Mouse (Mus musculus): ENCODE measurements around the gene Polr3a. TPM values are rescaled to one million over a fixed set of nuclear protein-coding genes. Genes with fewer than 3 reads are reported as not detected.

Gene Polr3a
- 12.6 and 13.8 TPM in 2 replicates for polyA plus RNA-seq (2015; fragmentation: Nextera tagmentation; extraction: Ambion mirVana)

GRCm38 (mm10) chr14:24486773-24487227 lies at the start of gene Polr3a, which contains the start of gene Rps24:
Gene Polr3a, minus strand, starts transcription at chr14:24487058.
Gene Rps24, plus strand, starts transcription at chr14:24487125.
- WGBS, result under 1% methylated on average over 30 of the region's 30 CpGs
- Histone ChIP-seq H3K27me3 (replicated peaks) (no peaks in the 10 kb centered on the region), H3K4me3 (peak within 1 kb of the TSS; percentile 93), H3K36me3 (peaks cover 26% of the 10 kb centered on the region), H3K4me2 (peak within 1 kb of the TSS; percentile 84), H3K27ac (replicated peaks) (peak within 1 kb of the TSS; percentile 45; the same call in 1 of the 2 replicates), H3K9me3 (no peaks in the 10 kb centered on the region), H3K4me1 (peaks cover 18% of the 10 kb centered on the region), H3K9ac (peak within 1 kb of the TSS; percentile 94)
- 0 out of 2 replicates have a peak, but pooled peaks have one; percentile 35 for ATAC-seq (ENCODE audit: extremely low read depth, insufficient number of reproducible peaks, low FRiP score, low TSS enrichment)

- Histone ChIP-seq H3K9ac (no peak overlapping the region), H3K9me3 (no peaks in the 10 kb centered on the region; the same call in 1 of the 2 replicates), H3K4me2 (no peak overlapping the region), H3K4me3 (no peak overlapping the region), H3K4me1 (peaks cover 19% of the 10 kb centered on the region), H3K27me3 (replicated peaks) (no peaks in the 10 kb centered on the region), H3K27ac (replicated peaks) (no peak overlapping the region), H3K36me3 (no peaks in the 10 kb centered on the region)
- no peak for ATAC-seq (ENCODE audit: extremely low read depth, insufficient number of reproducible peaks, low FRiP score, low TSS enrichment)
- WGBS, result 82% methylated on average over 9 of the region's 9 CpGs
Observed at GRCm38 (mm10) chr14:24534865-24535545, 48.1 kb upstream of the Polr3a start.

GRCm38 (mm10) chr14:24530228-24530627 lies 43.4 kb upstream of the Polr3a start:
- H3K36me3 ChIP-seq, result no peaks in the 10 kb centered on the region
- H3K9ac ChIP-seq, result no peak overlapping the region
- ATAC-seq (ENCODE audit: extremely low read depth, insufficient number of reproducible peaks, low FRiP score, low TSS enrichment), result no peak
- WGBS, result 6% methylated on average over 6 of the region's 6 CpGs
- no peak overlapping the region for H3K27ac ChIP-seq (replicated peaks)
- no peaks in the 10 kb centered on the region for H3K27me3 ChIP-seq (replicated peaks)
- peaks cover 26% of the 10 kb centered on the region for H3K4me1 ChIP-seq
- peak overlapping the region; percentile 38 for H3K4me2 ChIP-seq
- H3K4me3 ChIP-seq, result no peak overlapping the region
- H3K9me3 ChIP-seq, result no peaks in the 10 kb centered on the region

GRCm38 (mm10) chr14:24526440-24526839 lies 39.6 kb upstream of the Polr3a start:
- Histone ChIP-seq H3K4me2 (no peak overlapping the region), H3K9ac (no peak overlapping the region), H3K27ac (replicated peaks) (no peak overlapping the region), H3K4me3 (no peak overlapping the region), H3K4me1 (peaks cover 21% of the 10 kb centered on the region), H3K36me3 (no peaks in the 10 kb centered on the region), H3K27me3 (replicated peaks) (no peaks in the 10 kb centered on the region), H3K9me3 (no peaks in the 10 kb centered on the region)
- ATAC-seq (ENCODE audit: extremely low read depth, insufficient number of reproducible peaks, low FRiP score, low TSS enrichment), result no peak
- 72% methylated on average over 10 of the region's 10 CpGs for WGBS

GRCm38 (mm10) chr14:24525677-24526415 lies 39.0 kb upstream of the Polr3a start:
- H3K36me3 ChIP-seq, result no peaks in the 10 kb centered on the region
- H3K4me3 ChIP-seq, result no peak overlapping the region
- H3K9me3 ChIP-seq, result no peaks in the 10 kb centered on the region
- ATAC-seq (ENCODE audit: extremely low read depth, insufficient number of reproducible peaks, low FRiP score, low TSS enrichment), result no peak
- WGBS, result 82% methylated on average over 10 of the region's 10 CpGs
- peaks cover 20% of the 10 kb centered on the region for H3K4me1 ChIP-seq
- H3K27ac ChIP-seq (replicated peaks), result no peak overlapping the region
- no peak overlapping the region for H3K4me2 ChIP-seq
- no peak overlapping the region for H3K9ac ChIP-seq
- no peaks in the 10 kb centered on the region for H3K27me3 ChIP-seq (replicated peaks)

GRCm38 (mm10) chr14:24525137-24525536 lies 38.3 kb upstream of the Polr3a start:
- H3K9ac ChIP-seq, result no peak overlapping the region
- no peak overlapping the region for H3K27ac ChIP-seq (replicated peaks)
- 63% methylated on average over 3 of the region's 3 CpGs for WGBS
- no peaks in the 10 kb centered on the region for H3K9me3 ChIP-seq
- no peak overlapping the region for H3K4me2 ChIP-seq
- ATAC-seq (ENCODE audit: extremely low read depth, insufficient number of reproducible peaks, low FRiP score, low TSS enrichment), result no peak
- no peak overlapping the region for H3K4me3 ChIP-seq
- H3K36me3 ChIP-seq, result no peaks in the 10 kb centered on the region
- no peaks in the 10 kb centered on the region for H3K27me3 ChIP-seq (replicated peaks)
- H3K4me1 ChIP-seq, result peaks cover 13% of the 10 kb centered on the region

- peaks cover 5% of the 10 kb centered on the region for H3K4me1 ChIP-seq
- no peak overlapping the region for H3K4me2 ChIP-seq
- H3K9ac ChIP-seq, result no peak overlapping the region
- ATAC-seq (ENCODE audit: extremely low read depth, insufficient number of reproducible peaks, low FRiP score, low TSS enrichment), result no peak
- 0 out of 2 replicates have a peak, but pooled peaks cover 3% of the 10 kb centered on the region for H3K27me3 ChIP-seq (replicated peaks)
- H3K27ac ChIP-seq (replicated peaks), result no peak overlapping the region
- WGBS, result 23% methylated on average over 8 of the region's 8 CpGs
- no peaks in the 10 kb centered on the region for H3K36me3 ChIP-seq
- no peaks in the 10 kb centered on the region for H3K9me3 ChIP-seq
- no peak overlapping the region for H3K4me3 ChIP-seq
Observed at GRCm38 (mm10) chr14:24521597-24521996, 34.7 kb upstream of the Polr3a start.

GRCm38 (mm10) chr14:24512527-24513161 lies 25.8 kb upstream of the Polr3a start:
- H3K36me3 ChIP-seq, result no peaks in the 10 kb centered on the region
- H3K27ac ChIP-seq (replicated peaks), result no peak overlapping the region
- no peak overlapping the region for H3K4me2 ChIP-seq
- H3K9me3 ChIP-seq, result peaks cover 9% of the 10 kb centered on the region
- H3K4me1 ChIP-seq, result peaks cover 11% of the 10 kb centered on the region
- 62% methylated on average over 6 of the region's 6 CpGs for WGBS
- H3K27me3 ChIP-seq (replicated peaks), result peaks cover 4% of the 10 kb centered on the region; the same call in 1 of the 2 replicates
- no peak overlapping the region for H3K4me3 ChIP-seq
- ATAC-seq (ENCODE audit: extremely low read depth, insufficient number of reproducible peaks, low FRiP score, low TSS enrichment), result no peak
- no peak overlapping the region for H3K9ac ChIP-seq

GRCm38 (mm10) chr14:24510679-24511078 lies 23.8 kb upstream of the Polr3a start:
- no peak overlapping the region for H3K4me3 ChIP-seq
- no peak for ATAC-seq (ENCODE audit: extremely low read depth, insufficient number of reproducible peaks, low FRiP score, low TSS enrichment)
- H3K9me3 ChIP-seq, result peaks cover 9% of the 10 kb centered on the region
- WGBS, result 74% methylated on average over 2 of the region's 2 CpGs
- peaks cover 17% of the 10 kb centered on the region for H3K4me1 ChIP-seq
- H3K9ac ChIP-seq, result no peak overlapping the region
- H3K27me3 ChIP-seq (replicated peaks), result peaks cover 4% of the 10 kb centered on the region; the same call in 1 of the 2 replicates
- H3K27ac ChIP-seq (replicated peaks), result no peak overlapping the region
- no peaks in the 10 kb centered on the region for H3K36me3 ChIP-seq
- H3K4me2 ChIP-seq, result no peak overlapping the region

GRCm38 (mm10) chr14:24510218-24510617 lies 23.4 kb upstream of the Polr3a start:
- Histone ChIP-seq H3K27ac (replicated peaks) (no peak overlapping the region), H3K4me2 (no peak overlapping the region), H3K9ac (no peak overlapping the region), H3K9me3 (peaks cover 9% of the 10 kb centered on the region), H3K36me3 (no peaks in the 10 kb centered on the region), H3K27me3 (replicated peaks) (peaks cover 4% of the 10 kb centered on the region; the same call in 1 of the 2 replicates), H3K4me3 (no peak overlapping the region), H3K4me1 (peaks cover 17% of the 10 kb centered on the region)
- no peak for ATAC-seq (ENCODE audit: extremely low read depth, insufficient number of reproducible peaks, low FRiP score, low TSS enrichment)
- 94% methylated on average over 1 of the region's 1 CpGs for WGBS

- H3K4me3 ChIP-seq, result no peak overlapping the region
- H3K27ac ChIP-seq (replicated peaks), result no peak overlapping the region
- H3K4me2 ChIP-seq, result no peak overlapping the region
- no peaks in the 10 kb centered on the region for H3K36me3 ChIP-seq
- 63% methylated on average over 5 of the region's 5 CpGs for WGBS
- peaks cover 17% of the 10 kb centered on the region for H3K4me1 ChIP-seq
- no peak overlapping the region for H3K9ac ChIP-seq
- ATAC-seq (ENCODE audit: extremely low read depth, insufficient number of reproducible peaks, low FRiP score, low TSS enrichment), result no peak
- H3K27me3 ChIP-seq (replicated peaks), result peaks cover 4% of the 10 kb centered on the region; the same call in 1 of the 2 replicates
- peaks cover 9% of the 10 kb centered on the region for H3K9me3 ChIP-seq
Observed at GRCm38 (mm10) chr14:24509557-24509956, 22.7 kb upstream of the Polr3a start.
